8 mouse cellular contexts compared by ENCODE assay signal in genomic region chr4:155268382-155268781, GRCm38 (mm10). TPM values are rescaled to one million over a fixed set of nuclear protein-coding genes. Genes with fewer than 3 reads are reported as not detected.
DNase-seq lines count a peak whose midpoint lies in the region; ATAC-seq and TF ChIP-seq lines count a peak whose summit lies in the region.

No protein-coding gene starts in this region.

- intact Hi-C loops in left cerebral cortex, postnatal 36 days (cut with DNase I): loop anchor here (2.0 kb wide), 1 partner anchor 40 kb away; no protein-coding TSS in a partner anchor

- H3K79me2 ChIP-seq in myocyte (ENCODE audit: control insufficient read depth, insufficient read depth): no peaks in the 10 kb centered on the region

- no peaks in the 10 kb centered on the region for H3K27me3 ChIP-seq in forebrain, postnatal 0 days (ENCODE audit: insufficient read depth, low read length)
- H3K27me3 ChIP-seq in forebrain, embryonic 12.5 days: no peaks in the 10 kb centered on the region
- H3K27me3 ChIP-seq in embryonic facial prominence, embryonic 14.5 days (replicated peaks; ENCODE audit: control insufficient read depth, insufficient read depth, low read length): no peaks in the 10 kb centered on the region
- H3K27me3 ChIP-seq in myocyte (ENCODE audit: control insufficient read depth, insufficient read depth, insufficient read length): no peaks in the 10 kb centered on the region

- 44% methylated on average over 5 of the region's 5 CpGs for WGBS in forebrain, postnatal 0 days
- 49% methylated on average over 5 of the region's 5 CpGs for WGBS in forebrain, embryonic 12.5 days
- 32% methylated on average over 5 of the region's 5 CpGs for WGBS in embryonic facial prominence, embryonic 14.5 days

- TF ChIP-seq POLR2A in myocyte (IDR thresholded peaks at IDR 0.05; ENCODE audit: insufficient read length, low read depth): no peak

- no peak overlapping the region for H3K4me3 ChIP-seq in forebrain, postnatal 0 days (ENCODE audit: low read depth, low read length)
- no peak overlapping the region for H3K4me3 ChIP-seq in forebrain, embryonic 12.5 days (replicated peaks)
- no peak overlapping the region for H3K4me3 ChIP-seq in embryonic facial prominence, embryonic 14.5 days (ENCODE audit: low read depth, low read length)
- H3K4me3 ChIP-seq in myocyte: no peak overlapping the region

- no peaks in the 10 kb centered on the region for H3K4me1 ChIP-seq in forebrain, postnatal 0 days (ENCODE audit: insufficient read depth)
- H3K4me1 ChIP-seq in forebrain, embryonic 12.5 days: no peaks in the 10 kb centered on the region
- peaks cover 22% of the 10 kb centered on the region for H3K4me1 ChIP-seq in embryonic facial prominence, embryonic 14.5 days (ENCODE audit: control insufficient read depth, insufficient read depth, low read length)

- H3ac ChIP-seq in myocyte (ENCODE audit: control insufficient read depth, insufficient read length): no peak overlapping the region

- peak; percentile 60; the same call in 1 of the 2 replicates for ATAC-seq in forebrain, postnatal 0 days
- no peak for ATAC-seq in forebrain, embryonic 12.5 days (ENCODE audit: low FRiP score)
- ATAC-seq in embryonic facial prominence, embryonic 14.5 days (ENCODE audit: low read depth): peak; percentile 69

- no peak overlapping the region for H3K27ac ChIP-seq in forebrain, postnatal 0 days (ENCODE audit: low read depth, low read length)
- H3K27ac ChIP-seq in forebrain, embryonic 12.5 days: no peak overlapping the region
- peak overlapping the region; percentile 33; the same call in 1 of the 2 replicates for H3K27ac ChIP-seq in embryonic facial prominence, embryonic 14.5 days (replicated peaks; ENCODE audit: low read depth, low read length)

- no peak overlapping the region for H3K4me2 ChIP-seq in forebrain, postnatal 0 days (ENCODE audit: low read depth)
- H3K4me2 ChIP-seq in forebrain, embryonic 12.5 days: no peak overlapping the region
- no peak overlapping the region for H3K4me2 ChIP-seq in embryonic facial prominence, embryonic 14.5 days (ENCODE audit: low read depth, low read length)
- H3K4me2 ChIP-seq in myocyte (ENCODE audit: low read depth): peak overlapping the region; percentile 97

- peak; percentile 43 for DNase-seq in forebrain, postnatal 0 days
- peak; percentile 66 to 71 for DNase-seq in adrenal gland, adult 18-20 months (ENCODE audit: low spot score in 2 of 2)
- peak; percentile 74 for DNase-seq in embryonic facial prominence, embryonic 14.5 days (ENCODE audit: low spot score)
- peak; percentile 87 for DNase-seq in heart, postnatal 4 days
- DNase-seq in left cerebral cortex, postnatal 36 days (ENCODE audit: low spot score in 2 of 2): peak; percentile 54 to 58
- DNase-seq in thymus, postnatal 0 days (ENCODE audit: low spot score): peak; percentile 39

- TF ChIP-seq CTCF in forebrain, postnatal 0 days (IDR thresholded peaks at IDR 0.05; ENCODE audit: low read depth): peak; percentile 65

- peaks cover 33% of the 10 kb centered on the region for H3K36me3 ChIP-seq in forebrain, postnatal 0 days (ENCODE audit: insufficient read depth)
- peaks cover 4% of the 10 kb centered on the region; the same call in 1 of the 2 replicates for H3K36me3 ChIP-seq in forebrain, embryonic 12.5 days (replicated peaks)
- H3K36me3 ChIP-seq in embryonic facial prominence, embryonic 14.5 days (ENCODE audit: control insufficient read depth, insufficient read depth, low read length): no peaks in the 10 kb centered on the region
- no peaks in the 10 kb centered on the region for H3K36me3 ChIP-seq in myocyte (ENCODE audit: control insufficient read depth, insufficient read depth)

- H3K9ac ChIP-seq in forebrain, postnatal 0 days: no peak overlapping the region
- no peak overlapping the region for H3K9ac ChIP-seq in forebrain, embryonic 12.5 days
- H3K9ac ChIP-seq in embryonic facial prominence, embryonic 14.5 days (ENCODE audit: low read depth, low read length): no peak overlapping the region

- H3K9me3 ChIP-seq in forebrain, postnatal 0 days (ENCODE audit: low read length): no peaks in the 10 kb centered on the region
- H3K9me3 ChIP-seq in forebrain, embryonic 12.5 days: no peaks in the 10 kb centered on the region
- H3K9me3 ChIP-seq in embryonic facial prominence, embryonic 14.5 days (ENCODE audit: control insufficient read depth, low read length): no peaks in the 10 kb centered on the region

TF ChIP-seq in myocyte, 11 proteins besides CTCF, POLR2A, EP300 and RAD21:
- TF ChIP-seq USF1 (IDR thresholded peaks at IDR 0.05; ENCODE audit: low read depth) (peak; percentile 70), SRF (IDR thresholded peaks at IDR 0.05; ENCODE audit: control insufficient read depth, insufficient read length, low read depth) (no peak), REST (IDR thresholded peaks at IDR 0.05; ENCODE audit: insufficient read depth, insufficient read length) (no peak)

RNA-seq across cellular contexts. Expression of gene Faap20, which starts 18.8 kb away (rescaled TPM):
- 48.7 and 51.8 TPM in 2 replicates for total RNA-seq in forebrain, postnatal 0 days (2014; rRNA removed)
- 59.9 and 60.7 TPM in 2 replicates for polyA plus RNA-seq in forebrain, postnatal 0 days (2015; fragmentation: Nextera tagmentation; extraction: Ambion mirVana)
- 96.4 and 96.9 TPM in 2 replicates for polyA plus RNA-seq in forebrain, embryonic 12.5 days (2016; fragmentation: Nextera tagmentation; extraction: Ambion mirVana)
- 10 to 100 TPM; 46.6 to 54.5 TPM for total RNA-seq in adrenal gland, adult 18-20 months (2021)
- polyA plus RNA-seq in embryonic facial prominence, embryonic 14.5 days (2014; fragmentation: Nextera tagmentation; extraction: Ambion mirVana): 66.1 and 68.5 TPM in 2 replicates
- 10 to 100 TPM; 31.7 to 31.9 TPM for total RNA-seq in heart, postnatal 4 days (2021)
- 10 to 100 TPM; 26.0 to 28.0 TPM for total RNA-seq in left cerebral cortex, postnatal 36 days (2021)
- polyA plus RNA-seq in myocyte (2012; fragmentation: generic; extraction: Trizol): 40.4 TPM
- polyA plus RNA-seq in thymus, postnatal 0 days (2015; fragmentation: Nextera tagmentation; extraction: Ambion mirVana): 67.9 and 71.3 TPM in 2 replicates

RNA-seq across cellular contexts. Expression of gene Ski, which starts 46.0 kb away (rescaled TPM):
- total RNA-seq in forebrain, postnatal 0 days (2014; rRNA removed): 66.9 and 68.7 TPM in 2 replicates
- 11.7 and 12.2 TPM in 2 replicates for polyA plus RNA-seq in forebrain, postnatal 0 days (2015; fragmentation: Nextera tagmentation; extraction: Ambion mirVana)
- polyA plus RNA-seq in forebrain, embryonic 12.5 days (2016; fragmentation: Nextera tagmentation; extraction: Ambion mirVana): 12.3 and 14.2 TPM in 2 replicates
- 10 to 100 TPM; 47.5 to 60.6 TPM for total RNA-seq in adrenal gland, adult 18-20 months (2021)
- 34.1 and 34.9 TPM in 2 replicates for polyA plus RNA-seq in embryonic facial prominence, embryonic 14.5 days (2014; fragmentation: Nextera tagmentation; extraction: Ambion mirVana)
- total RNA-seq in heart, postnatal 4 days (2021): 10 to 100 TPM; 93.8 to 98.1 TPM
- 100 to 1,000 TPM; 113 to 119 TPM for total RNA-seq in left cerebral cortex, postnatal 36 days (2021)
- polyA plus RNA-seq in myocyte (2012; fragmentation: generic; extraction: Trizol): 54.5 TPM
- 8.1 and 9.3 TPM in 2 replicates for polyA plus RNA-seq in thymus, postnatal 0 days (2015; fragmentation: Nextera tagmentation; extraction: Ambion mirVana)
